Mouse (Mus musculus): Measurements from ENCODE around the gene Prkn. TPM values are rescaled to one million over a fixed set of nuclear protein-coding genes. Genes with fewer than 3 reads are reported as not detected.
A peak's percentile ranks its signal among the peaks of the same experiment; 100 is the strongest.

Gene Prkn
- polyA plus RNA-seq, 1 experiment = 21.7 TPM

- TF ChIP-seq CTCF (IDR thresholded peaks at IDR 0.05; ENCODE audit: extremely low read depth, insufficient read depth, low read length) (no peak), POLR2A (IDR thresholded peaks at IDR 0.05; ENCODE audit: extremely low read depth, insufficient read depth, low read length) (no peak)
- no peak overlapping the region for H3K4me3 ChIP-seq (ENCODE audit: insufficient read depth, low read length)
- H3K4me1 ChIP-seq (ENCODE audit: control insufficient read depth, insufficient read depth, low read length) = peaks cover 6% of the 10 kb centered on the region
- peak overlapping the region; percentile 47; the same call in 1 of the 2 replicates for H3K27ac ChIP-seq (ENCODE audit: insufficient read depth, low read length)
Measured at GRCm38 (mm10) chr17:11618886-11619590, 778.9 kb downstream of the Prkn start.

DNA sequence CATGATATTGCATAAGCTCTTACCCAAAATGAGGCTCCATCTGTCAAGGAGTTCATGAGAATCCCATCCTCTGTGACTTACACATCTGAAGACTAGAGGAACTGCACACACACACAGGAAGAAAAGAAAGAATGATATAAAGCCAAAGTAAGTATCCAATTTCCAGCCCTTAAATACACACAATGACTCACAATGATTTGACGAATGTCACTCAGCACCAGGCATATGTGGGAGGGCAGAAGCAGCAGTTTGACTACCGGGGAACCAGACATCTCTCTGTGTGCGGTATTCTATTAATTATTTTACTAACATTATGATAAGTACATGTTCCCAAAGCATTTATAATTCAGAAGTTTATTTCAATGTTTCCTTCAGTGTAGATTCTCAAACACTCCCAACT, 780.6 kb downstream of the Prkn start:
- no peak overlapping the region for H3K27ac ChIP-seq (ENCODE audit: insufficient read depth, low read length)
- peaks cover 6% of the 10 kb centered on the region for H3K4me1 ChIP-seq (ENCODE audit: control insufficient read depth, insufficient read depth, low read length)
- TF ChIP-seq POLR2A (IDR thresholded peaks at IDR 0.05; ENCODE audit: extremely low read depth, insufficient read depth, low read length) = no peak
- no peak for TF ChIP-seq CTCF (IDR thresholded peaks at IDR 0.05; ENCODE audit: extremely low read depth, insufficient read depth, low read length)
- no peak overlapping the region for H3K4me3 ChIP-seq (ENCODE audit: insufficient read depth, low read length)

GRCm38 (mm10) chr17:11621492-11621891, 781.3 kb downstream of the Prkn start:
- H3K4me3 ChIP-seq (ENCODE audit: insufficient read depth, low read length) = no peak overlapping the region
- TF ChIP-seq POLR2A (IDR thresholded peaks at IDR 0.05; ENCODE audit: extremely low read depth, insufficient read depth, low read length) = no peak
- TF ChIP-seq CTCF (IDR thresholded peaks at IDR 0.05; ENCODE audit: extremely low read depth, insufficient read depth, low read length) = peak; percentile 31
- no peak overlapping the region for H3K27ac ChIP-seq (ENCODE audit: insufficient read depth, low read length)
- H3K4me1 ChIP-seq (ENCODE audit: control insufficient read depth, insufficient read depth, low read length) = peaks cover 6% of the 10 kb centered on the region

DNA sequence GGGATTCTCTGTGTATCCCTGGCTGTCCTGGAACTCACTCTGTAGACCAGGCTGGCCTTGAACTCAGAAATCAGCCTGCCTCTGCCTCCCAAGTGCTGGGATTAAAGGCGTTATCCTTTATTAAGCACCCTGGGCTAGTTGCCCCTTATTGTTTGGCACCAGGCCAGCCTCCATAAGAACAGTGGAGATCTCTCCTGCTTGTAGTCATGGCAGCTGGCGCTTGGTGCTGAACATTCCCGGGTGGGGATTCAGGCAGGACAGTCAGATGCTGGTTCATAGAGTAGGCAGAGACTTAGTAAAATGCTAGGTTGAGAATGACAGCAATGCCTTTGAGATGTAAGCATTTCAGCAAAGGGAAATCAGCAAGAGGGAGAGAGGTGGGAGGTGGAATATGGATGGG, 786.1 kb downstream of the Prkn start:
- Histone ChIP-seq H3K27ac (ENCODE audit: insufficient read depth, low read length) (no peak overlapping the region), H3K4me3 (ENCODE audit: insufficient read depth, low read length) (no peak overlapping the region), H3K4me1 (ENCODE audit: control insufficient read depth, insufficient read depth, low read length) (0 out of 2 replicates have a peak, but pooled peaks cover 1% of the 10 kb centered on the region)
- no peak for TF ChIP-seq CTCF (IDR thresholded peaks at IDR 0.05; ENCODE audit: extremely low read depth, insufficient read depth, low read length)
- no peak for TF ChIP-seq POLR2A (IDR thresholded peaks at IDR 0.05; ENCODE audit: extremely low read depth, insufficient read depth, low read length)

DNA sequence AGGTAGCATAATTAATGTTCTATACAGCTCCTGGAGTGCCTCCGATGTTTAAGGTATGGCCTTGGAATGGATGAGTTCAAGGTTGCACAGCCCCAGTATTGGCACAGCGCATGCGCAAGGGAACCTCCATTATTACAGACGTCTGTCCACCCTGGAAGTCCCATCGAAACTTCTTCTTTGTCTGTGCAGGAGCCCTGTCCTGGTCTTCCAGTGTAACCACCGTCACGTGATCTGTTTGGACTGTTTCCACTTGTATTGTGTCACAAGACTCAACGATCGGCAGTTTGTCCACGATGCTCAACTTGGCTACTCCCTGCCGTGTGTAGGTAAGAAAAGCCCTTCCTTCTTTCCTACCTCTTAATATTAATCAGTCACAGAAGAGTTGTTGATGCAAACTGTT, 794.9 kb downstream of the Prkn start:
- TF ChIP-seq CTCF (IDR thresholded peaks at IDR 0.05; ENCODE audit: extremely low read depth, insufficient read depth, low read length) (no peak), POLR2A (IDR thresholded peaks at IDR 0.05; ENCODE audit: extremely low read depth, insufficient read depth, low read length) (no peak)
- no peak overlapping the region for H3K4me3 ChIP-seq (ENCODE audit: insufficient read depth, low read length)
- no peaks in the 10 kb centered on the region for H3K4me1 ChIP-seq (ENCODE audit: control insufficient read depth, insufficient read depth, low read length)
- H3K27ac ChIP-seq (ENCODE audit: insufficient read depth, low read length) = no peak overlapping the region

DNA sequence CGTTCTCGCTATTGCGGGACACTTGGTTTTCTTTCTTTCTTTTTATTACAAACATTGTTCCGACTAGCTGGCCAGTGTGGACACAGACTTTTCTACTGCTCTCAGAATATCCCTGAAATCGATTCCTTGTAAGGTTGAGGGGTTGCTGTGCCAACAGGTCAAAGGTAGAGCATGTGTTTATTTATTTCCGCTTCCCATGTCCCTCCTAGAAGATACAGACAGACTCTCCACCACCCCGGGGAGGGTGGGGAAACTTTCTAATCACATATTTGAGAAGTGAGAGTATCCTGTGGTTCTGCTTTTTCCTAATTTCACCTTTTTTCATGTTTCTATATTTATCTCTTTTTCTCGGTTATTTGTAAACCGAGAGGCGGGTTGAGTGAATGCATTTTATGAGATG, 797.5 kb downstream of the Prkn start:
- Histone ChIP-seq H3K4me1 (ENCODE audit: control insufficient read depth, insufficient read depth, low read length) (no peaks in the 10 kb centered on the region), H3K27ac (ENCODE audit: insufficient read depth, low read length) (no peak overlapping the region)
- TF ChIP-seq POLR2A (IDR thresholded peaks at IDR 0.05; ENCODE audit: extremely low read depth, insufficient read depth, low read length) = no peak
- no peak for TF ChIP-seq CTCF (IDR thresholded peaks at IDR 0.05; ENCODE audit: extremely low read depth, insufficient read depth, low read length)

GRCm38 (mm10) chr17:11638451-11638850, 798.3 kb downstream of the Prkn start:
- H3K27ac ChIP-seq (ENCODE audit: insufficient read depth, low read length) = no peak overlapping the region
- no peaks in the 10 kb centered on the region for H3K4me1 ChIP-seq (ENCODE audit: control insufficient read depth, insufficient read depth, low read length)
- no peak for TF ChIP-seq CTCF (IDR thresholded peaks at IDR 0.05; ENCODE audit: extremely low read depth, insufficient read depth, low read length)
- TF ChIP-seq POLR2A (IDR thresholded peaks at IDR 0.05; ENCODE audit: extremely low read depth, insufficient read depth, low read length) = no peak
- H3K4me3 ChIP-seq (ENCODE audit: insufficient read depth, low read length) = no peak overlapping the region

More for the DNA sequence above, 797.5 kb downstream of the Prkn start:
- no peak overlapping the region for H3K4me3 ChIP-seq (ENCODE audit: insufficient read depth, low read length)

- Histone ChIP-seq H3K4me3 (ENCODE audit: insufficient read depth, low read length) (no peak overlapping the region), H3K4me1 (ENCODE audit: control insufficient read depth, insufficient read depth, low read length) (no peaks in the 10 kb centered on the region), H3K27ac (ENCODE audit: insufficient read depth, low read length) (no peak overlapping the region)
- TF ChIP-seq CTCF (IDR thresholded peaks at IDR 0.05; ENCODE audit: extremely low read depth, insufficient read depth, low read length) (no peak), POLR2A (IDR thresholded peaks at IDR 0.05; ENCODE audit: extremely low read depth, insufficient read depth, low read length) (no peak)
Measured at GRCm38 (mm10) chr17:11639786-11640185, 799.6 kb downstream of the Prkn start.

DNA sequence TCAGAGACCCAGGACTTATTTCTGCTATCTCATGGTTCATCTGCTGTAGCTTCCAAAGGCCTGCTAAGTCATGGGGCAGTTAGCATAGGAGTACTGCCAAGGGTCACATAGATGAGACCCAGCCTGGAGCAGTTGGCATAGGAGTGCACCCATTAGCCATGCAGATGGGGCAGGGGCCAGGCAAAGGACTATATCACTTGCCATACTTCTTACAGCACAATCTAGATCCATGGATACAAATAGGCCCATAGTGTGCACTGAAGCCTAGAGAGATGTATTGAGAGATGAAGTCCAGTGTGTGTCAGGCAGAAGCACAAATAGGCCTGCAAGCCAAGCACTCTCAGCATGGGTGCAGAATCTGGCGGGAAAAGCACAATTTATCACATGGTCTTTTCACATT, 802.1 kb downstream of the Prkn start:
- H3K27ac ChIP-seq (ENCODE audit: insufficient read depth, low read length) = no peak overlapping the region
- TF ChIP-seq CTCF (IDR thresholded peaks at IDR 0.05; ENCODE audit: extremely low read depth, insufficient read depth, low read length) (no peak), POLR2A (IDR thresholded peaks at IDR 0.05; ENCODE audit: extremely low read depth, insufficient read depth, low read length) (no peak)
- H3K4me1 ChIP-seq (ENCODE audit: control insufficient read depth, insufficient read depth, low read length) = no peaks in the 10 kb centered on the region
- H3K4me3 ChIP-seq (ENCODE audit: insufficient read depth, low read length) = no peak overlapping the region

DNA sequence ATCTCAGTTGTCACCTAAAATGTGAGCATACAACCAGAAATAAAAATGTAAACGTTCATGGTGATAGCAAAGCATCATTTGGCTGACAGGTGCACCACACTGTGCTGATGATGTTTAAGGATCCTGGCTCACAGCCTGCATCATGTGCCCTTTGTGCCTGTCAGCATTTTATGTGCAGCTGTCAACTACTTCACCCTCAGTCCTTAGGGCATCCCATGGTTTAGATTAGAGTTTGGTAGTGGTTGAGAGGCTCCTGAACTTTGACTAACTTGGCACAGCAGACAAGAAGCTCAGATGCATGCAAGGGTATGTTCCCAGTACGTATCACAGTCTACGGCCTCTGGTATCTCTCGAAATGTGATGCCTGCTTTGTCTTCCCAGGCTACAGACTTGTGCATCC, 803.8 kb downstream of the Prkn start:
- TF ChIP-seq POLR2A (IDR thresholded peaks at IDR 0.05; ENCODE audit: extremely low read depth, insufficient read depth, low read length) (no peak), CTCF (IDR thresholded peaks at IDR 0.05; ENCODE audit: extremely low read depth, insufficient read depth, low read length) (no peak)

More for the DNA sequence above, 803.8 kb downstream of the Prkn start:
- H3K27ac ChIP-seq (ENCODE audit: insufficient read depth, low read length) = no peak overlapping the region
- no peak overlapping the region for H3K4me3 ChIP-seq (ENCODE audit: insufficient read depth, low read length)
- H3K4me1 ChIP-seq (ENCODE audit: control insufficient read depth, insufficient read depth, low read length) = no peaks in the 10 kb centered on the region
